Mouse (Mus musculus) ES-CJ7 (cell line): ENCODE data around the gene Fscn1.

Experiments
- DNase-seq: peaks from one replicate; pipeline ENCODE4 v3.0.0; 2011; ENCODE audit warnings: low read depth, low spot score

The Fscn1 gene

DNA sequence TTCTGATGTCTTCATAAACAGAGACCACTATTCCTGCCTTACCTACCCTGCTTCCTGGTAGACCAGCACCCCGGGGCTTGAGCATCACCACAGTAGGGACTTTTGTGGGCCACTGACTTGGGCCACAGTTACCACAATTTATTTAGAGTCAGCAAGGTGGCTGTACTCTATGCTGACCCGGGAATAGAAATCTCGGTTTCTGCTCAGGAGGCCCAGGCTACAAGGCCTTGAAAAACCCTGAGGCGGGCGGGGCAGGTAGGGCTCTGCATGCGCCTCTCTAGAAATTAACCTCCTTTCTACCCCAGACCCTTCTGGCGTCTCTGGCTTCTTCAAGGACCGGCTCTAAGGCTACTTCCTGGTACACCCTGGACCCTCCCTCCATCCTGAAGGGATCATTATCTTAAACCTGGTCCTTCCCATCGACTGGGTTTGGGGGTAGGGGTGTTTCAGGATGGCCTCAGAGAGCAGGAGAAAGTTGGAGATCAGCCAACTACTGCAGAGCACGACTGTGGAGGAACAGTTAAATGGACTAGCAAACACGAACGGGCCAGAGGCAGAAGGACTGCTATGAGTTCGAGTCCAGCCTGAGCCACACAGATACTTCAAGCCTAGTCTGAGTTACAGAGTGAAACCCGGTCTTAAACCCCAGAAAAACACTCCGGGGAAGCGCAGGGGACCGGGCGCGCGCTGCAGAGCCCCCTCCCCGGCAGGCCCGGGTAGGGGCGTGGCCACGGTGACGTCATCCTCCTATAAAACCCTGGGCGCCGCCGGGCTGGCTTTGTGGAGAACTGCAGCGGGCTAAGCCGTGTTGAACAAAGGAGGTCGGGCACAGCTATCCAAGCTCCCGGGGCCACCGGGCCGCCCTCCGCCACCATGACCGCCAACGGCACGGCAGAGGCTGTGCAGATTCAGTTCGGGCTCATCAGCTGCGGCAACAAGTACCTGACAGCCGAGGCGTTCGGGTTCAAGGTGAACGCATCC, at the start of gene Fscn1:
Gene Fscn1 (plus strand): TSS at position 768 of the 981 bp plus-strand sequence.
- peak; percentile 89 for DNase-seq

DNA sequence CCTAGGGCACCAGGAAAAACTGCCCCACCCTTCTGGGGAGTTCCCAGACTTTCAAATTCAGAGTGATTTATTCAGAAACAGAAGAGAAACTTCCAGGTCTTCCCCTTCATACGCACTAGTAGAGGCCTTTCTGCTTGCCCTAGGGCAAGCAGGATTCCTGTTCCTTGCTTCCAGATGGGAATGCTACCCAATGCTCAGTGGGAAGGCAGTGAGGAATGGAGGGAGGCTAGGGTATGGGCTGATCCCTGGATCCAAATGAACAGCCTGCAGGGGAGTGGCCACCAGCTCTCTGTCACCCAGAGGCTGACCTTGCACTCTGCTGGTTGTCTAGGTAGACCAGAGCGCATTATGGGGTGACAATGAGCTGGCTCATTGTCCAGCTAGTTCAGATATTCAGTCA, 48.5 kb upstream of the Fscn1 start:
- peak; percentile 76 for DNase-seq

DNA sequence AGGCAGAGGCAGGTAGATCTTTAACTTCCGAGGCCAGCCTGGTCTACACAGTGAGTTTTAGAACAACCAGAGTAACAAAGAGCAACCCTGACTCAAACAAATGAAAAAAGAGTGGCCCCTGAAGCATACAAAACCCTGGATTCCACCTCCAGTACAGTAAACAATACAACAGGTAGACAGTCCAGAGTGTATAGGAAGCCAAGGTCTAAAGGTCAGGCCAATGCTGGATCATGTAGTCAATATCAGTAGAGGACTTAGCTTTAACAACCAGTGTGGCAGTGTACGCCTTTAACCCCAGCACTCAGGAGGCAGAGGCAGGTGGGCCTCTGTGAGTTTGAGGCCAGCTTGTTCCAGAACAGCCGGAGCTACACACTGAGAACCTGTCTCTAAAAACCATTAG, 47.8 kb upstream of the Fscn1 start:
- DNase-seq, result no peak

DNA sequence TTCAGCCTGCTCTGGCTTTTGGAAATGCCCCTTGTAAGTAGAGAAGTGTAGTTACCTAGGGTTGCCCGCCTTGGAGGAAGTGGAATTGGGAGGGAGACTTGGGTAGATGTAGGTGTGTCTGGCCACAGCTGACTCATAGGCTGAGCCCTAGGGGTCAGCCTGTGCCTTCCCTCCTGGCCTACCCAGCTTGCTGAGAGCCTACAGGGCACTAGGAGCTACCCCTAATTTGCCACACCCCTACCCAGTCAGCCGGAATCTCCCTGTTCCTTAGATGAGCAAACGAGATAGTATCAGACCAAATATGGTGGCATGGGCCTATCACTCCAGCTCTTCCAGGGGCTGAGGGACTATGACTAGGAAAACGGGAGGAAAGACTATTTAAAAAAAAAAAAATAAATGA, 47.4 kb upstream of the Fscn1 start:
- DNase-seq, result no peak

DNA sequence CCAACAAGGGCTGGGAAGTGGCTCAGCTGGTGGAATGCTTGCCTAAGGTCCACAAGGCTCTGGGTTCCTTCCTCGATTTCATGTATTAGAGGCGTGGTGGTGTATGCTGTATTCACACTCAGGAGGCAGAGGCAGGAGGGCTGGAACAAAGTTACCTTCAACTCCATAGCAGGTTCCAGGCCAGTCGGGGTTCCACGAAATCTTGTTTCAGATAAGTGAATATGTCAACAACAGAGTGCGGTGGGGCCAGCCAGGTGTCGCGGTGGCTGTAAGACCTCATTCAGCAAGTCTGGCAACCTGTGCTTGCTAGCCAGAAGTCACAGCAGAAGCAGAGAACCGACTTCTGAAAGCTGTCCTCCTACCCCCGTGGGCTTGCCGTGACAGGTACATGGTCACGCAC, 44.9 kb upstream of the Fscn1 start:
- DNase-seq, result no peak

DNA sequence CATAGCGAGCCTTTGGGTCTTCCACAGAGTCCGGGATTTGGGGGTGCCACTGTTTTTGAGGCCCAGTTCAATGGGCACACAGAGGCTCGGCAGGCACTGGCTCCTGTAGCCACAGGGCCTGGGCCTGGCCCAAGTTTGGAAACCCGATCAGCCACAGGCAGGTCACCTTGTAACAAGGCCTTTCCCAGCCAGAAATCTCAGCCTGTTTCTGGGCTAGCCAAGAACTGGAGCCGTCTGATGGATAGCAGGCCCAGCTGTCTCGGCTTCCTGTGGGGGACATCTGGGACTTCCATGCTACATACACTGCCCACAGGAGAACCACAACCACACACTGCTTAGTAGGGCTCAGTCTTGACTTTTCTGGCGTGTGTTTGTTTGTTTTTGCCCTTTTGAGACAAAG, 43.5 kb upstream of the Fscn1 start:
- no peak for DNase-seq

DNA sequence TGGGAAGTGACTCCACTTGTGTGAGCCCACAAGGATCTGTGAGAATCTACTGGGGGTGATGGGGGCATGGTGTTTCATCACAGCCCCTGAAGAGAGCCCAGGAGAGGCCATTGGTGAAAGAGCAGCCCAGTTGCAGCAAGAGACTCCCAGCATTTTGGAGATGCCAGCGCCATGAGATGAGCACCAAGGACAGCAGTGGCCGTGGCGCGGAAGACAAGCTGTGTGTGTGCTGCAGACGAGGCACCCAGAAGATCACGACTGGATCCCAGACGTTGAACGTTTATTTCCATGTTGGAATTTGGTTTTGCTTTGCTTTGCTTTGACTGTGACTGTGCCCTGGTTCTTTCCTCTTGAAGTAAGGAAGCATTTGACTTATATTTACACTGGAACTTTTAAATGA, 42.7 kb upstream of the Fscn1 start:
- no peak for DNase-seq

DNA sequence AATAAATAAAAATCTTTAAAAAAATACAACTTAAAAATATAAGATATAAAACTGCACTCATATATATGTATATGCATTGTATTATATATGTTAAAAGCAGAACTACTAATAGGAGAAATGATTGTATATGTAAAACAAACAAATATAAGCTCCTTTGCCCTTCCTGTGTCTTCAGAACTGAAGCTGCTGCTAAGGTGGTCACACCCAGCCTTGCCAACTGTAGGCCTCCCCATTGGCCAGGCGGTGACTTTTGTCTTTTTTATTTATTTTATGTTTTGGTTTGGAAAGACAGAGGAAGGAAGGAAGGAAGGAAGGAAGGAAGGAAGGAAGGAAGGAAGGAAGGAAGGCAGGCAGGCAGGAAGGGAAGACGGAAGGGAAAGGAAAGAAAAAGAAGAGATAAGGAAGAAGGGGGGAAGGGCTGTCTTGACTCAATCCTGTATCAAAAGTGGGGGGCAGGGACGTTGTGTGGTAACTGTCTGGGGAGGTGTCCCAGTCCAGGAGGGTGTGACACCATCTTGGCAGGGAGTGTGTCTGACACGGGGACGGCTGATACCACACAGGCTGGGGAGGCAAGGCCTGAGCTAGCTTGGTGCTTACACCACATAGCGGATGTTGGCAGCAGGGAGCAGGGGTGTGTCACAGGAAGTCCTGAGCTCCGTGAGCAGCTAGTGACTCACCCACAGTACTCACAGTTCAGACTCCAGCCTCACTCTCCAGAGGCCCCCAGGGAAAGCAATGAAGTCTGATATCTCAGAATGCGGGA, 39.7 kb upstream of the Fscn1 start:
- DNase-seq, result peak; percentile 90

DNA sequence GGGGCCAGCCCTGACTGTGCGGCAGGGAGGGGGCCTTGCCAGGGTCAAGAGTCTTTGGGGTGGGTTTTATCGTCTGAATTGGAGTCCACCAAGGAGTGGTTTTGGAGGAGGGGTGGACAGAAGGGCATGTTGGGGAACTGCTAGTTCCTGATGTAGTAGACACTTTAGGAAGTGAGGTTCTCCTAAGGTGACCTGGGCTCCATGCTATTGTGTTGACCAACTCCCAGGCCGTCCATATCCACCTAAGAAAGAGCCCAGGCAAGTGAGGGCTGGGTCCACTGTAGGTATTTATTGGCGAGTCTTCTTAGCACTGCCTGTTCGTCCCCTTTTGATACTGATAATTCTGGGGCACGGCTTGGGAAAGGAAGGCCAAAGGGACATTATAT, 39.1 kb upstream of the Fscn1 start:
- no peak for DNase-seq

DNA sequence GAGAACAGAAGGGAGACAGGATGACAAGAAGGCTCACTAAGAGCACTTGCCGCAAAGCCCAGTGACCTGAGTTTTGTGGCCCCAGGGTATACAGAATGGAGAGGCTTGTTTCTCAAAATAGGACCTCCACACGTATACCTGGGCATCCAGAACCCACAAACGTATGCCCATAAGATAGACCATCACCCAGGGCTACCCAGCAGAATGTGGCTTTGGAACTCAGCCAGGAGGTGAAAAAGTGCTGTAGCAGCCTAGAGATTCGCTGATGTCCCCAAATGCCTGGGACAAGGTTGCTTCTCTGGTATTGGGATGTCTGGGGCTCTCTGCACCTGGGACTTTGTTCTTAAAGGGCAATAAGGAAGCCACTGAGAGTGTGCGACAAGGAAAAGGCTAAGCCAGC, 37.9 kb upstream of the Fscn1 start:
- no peak for DNase-seq

DNA sequence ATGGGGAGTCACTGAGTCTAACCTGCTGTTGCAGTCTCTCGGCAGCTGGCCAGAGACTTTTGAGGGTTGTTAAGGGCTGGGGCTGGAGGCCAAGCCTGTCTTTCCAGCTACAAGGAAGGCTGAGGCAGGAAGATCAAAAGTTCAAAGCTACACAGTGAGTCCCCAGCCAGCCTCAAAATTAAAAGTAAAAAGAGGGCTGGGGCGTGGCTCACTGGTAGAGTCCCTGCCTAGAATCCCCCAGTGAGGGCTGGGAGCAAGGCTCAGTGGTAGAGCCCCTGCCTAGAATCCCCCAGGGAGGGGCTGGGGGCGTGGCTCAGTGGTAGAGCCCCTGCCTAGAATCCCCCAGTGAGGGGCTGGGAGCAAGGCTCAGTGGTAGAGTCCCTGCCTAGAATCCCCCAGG, 36.4 kb upstream of the Fscn1 start:
- DNase-seq, result peak; percentile 85

DNA sequence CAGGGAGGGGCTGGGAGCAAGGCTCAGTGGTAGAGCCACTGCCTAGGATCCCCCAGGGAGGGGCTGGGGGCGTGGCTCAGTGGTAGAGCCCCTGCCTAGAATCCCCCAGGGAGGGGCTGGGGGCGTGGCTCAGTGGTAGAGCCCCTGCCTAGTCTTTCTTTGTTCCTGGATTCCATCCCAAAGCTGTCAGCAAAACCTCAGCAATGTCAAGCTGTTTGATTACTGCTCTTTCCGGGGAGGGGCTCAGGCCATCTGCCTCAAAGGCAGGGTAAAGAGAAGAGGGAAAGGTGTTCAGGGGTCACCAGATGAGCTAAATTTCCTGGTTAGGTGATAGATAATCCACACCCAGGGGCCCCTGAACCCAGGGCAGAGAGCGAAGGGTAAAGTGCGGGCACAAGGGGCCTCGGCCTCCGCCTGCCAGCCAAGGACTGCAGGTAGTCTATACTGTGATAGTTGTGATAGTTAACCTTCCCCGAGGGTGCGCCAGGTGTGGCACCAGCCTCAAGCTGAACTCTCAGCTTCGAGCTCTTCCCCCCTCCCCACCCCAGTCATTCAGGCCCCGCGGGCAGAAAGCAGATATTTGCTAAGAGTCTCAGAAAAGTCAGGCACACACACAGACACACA, 35.7 kb upstream of the Fscn1 start:
- DNase-seq, result peak; percentile 94

DNA sequence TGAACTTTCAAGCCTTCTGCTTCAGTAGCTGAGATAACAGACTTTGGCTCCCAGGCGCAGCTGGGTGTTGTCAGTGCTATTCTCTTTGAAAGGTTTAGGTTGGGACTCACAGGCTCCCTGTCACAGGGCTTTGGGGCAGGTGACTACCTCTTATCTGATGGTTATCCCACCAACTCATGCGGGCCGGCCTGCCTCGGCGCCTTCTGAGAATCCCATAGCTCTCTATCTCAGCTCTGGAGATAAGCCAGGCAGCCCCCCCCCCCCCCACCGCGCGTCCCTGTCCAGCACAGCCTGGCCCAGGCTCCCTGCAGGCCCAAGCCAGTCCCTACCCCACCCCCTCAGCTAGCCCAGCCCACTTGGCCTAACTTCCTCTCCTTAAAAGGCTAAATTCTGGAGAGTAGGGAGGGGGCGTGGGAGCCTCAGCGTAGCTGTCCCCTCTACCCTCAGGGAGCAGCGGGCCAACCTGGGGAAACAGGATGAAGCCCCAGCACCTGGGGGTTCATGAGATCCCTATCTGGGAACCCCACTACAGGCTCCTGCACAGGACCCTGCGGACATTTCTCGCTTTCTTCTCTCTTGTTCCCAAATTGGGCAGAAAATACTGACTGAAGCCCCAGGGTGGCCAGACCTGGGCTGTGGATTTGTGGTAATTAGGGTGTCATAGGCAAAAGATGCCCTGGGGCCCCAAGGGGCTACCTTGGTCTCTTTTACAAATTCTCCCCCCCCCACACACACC, 33.8 kb upstream of the Fscn1 start:
- DNase-seq, result peak; percentile 66

DNA sequence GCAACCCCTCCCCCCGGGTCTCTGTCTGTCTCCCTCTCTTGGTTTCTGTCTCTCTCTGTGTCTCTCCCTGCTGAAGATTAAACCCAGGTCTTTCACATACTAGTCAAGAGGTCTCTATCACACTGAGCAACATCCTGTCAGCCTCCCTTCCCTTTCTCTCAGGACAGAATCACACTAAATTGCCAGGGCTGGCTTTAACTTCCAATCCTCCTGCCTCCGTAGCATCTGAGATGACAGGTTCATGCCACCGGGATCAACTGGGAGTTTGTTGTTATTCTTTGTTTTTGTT, 33.3 kb upstream of the Fscn1 start:
- DNase-seq, result no peak

DNA sequence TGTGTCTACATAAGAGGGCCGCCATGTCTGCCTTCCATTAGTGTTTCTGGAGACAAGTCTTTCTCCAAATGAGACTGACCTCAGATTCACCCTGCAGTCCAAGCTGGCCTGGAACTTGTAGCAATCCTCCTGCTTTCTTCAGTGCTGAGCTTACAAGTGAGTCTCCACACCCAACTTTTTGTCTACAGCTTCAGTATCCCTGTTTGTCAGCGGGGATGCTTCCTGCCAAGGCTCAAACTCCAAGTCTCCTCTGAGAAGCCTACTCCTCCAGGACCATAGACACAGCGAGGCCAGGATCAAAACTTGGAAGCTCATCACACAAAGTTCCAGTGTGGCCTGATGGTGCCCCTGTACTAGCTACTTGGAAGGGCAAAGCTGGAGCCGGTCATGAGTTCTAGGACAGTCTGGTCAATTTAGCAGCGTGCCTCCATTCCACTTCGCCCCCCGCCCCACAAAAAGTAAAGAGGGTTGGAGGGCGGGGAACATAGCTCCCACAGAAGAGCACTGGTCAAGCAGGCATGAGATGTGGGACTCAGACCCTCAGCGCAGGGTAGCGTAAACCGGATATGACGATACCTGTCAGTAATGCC, 32.7 kb upstream of the Fscn1 start:
- DNase-seq, result peak; percentile 44

DNA sequence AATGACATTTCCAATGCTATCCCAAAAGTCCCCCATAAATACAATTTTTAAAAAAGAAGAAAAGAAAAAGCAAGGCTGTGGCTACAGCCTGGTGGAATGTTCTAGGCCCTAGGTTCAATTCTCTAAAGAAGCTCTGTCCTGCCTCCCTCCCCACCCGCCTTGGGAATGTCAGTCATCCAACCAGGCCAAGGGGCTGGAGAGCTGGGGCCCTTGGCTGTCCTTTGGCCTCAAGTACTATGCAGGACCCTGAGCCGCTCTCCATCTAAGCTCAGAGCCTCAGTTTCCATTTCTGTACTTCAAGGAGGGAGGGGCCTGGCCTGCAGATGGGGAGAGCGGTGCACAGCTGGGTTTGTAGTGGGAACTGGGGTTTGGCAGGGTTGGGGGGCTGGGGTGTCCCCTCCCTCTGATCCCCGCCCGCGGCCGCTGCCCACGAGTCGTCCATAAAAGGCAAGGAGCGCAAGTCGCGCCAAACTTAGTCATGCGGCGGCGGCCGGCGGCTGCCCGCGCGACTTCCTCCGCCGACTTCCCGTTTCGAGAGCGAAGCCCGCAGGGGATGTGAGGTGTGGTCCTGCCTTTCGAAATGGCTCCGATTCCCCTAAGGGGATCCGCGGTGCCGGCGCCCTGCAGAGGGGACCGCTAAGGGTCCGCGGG, 31.3 kb upstream of the Fscn1 start:
- peak; percentile 67 for DNase-seq

DNA sequence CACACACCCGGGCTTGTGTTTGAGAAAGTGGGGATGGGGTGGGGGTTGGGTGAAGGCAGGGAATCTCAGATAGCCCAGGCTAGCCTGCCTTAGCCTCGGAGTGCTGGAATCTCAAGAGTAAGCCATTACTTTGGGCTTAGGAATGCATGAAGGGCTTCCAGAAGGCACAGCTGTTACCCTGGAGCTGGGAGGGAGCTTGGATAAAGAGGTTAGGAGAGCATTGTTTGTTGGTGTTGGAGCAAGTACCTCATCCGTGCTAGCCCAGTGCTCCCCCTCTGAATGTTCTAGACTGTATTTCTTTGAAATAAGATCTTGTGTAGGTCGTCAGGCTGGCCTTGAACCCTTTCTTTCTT, 30.8 kb upstream of the Fscn1 start:
- peak; percentile 54 for DNase-seq

DNA sequence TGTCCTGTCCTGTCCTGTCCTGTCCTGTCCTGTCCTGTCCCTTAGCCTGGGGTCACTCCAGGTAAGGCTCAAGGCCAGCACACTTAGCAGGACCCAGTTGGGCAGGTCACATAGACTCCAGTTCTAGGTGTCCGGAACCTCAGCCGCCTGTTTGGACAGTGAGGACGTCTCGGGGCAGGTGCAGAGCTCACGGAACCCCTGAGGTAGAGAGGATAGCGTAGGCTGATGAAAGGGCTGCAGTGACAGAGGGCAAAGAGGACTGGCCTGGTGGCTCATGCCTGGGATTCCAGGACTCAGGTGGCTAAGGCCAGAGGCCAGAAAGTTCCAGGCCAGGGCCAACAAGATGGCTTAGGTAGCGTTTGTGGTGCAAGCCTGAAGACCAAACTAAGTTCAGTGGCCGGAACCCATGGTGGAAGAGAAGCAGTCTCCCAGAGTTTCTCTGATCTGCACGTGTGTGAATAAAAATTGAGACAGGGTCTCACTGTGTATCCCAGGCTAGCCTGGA, 28.9 kb upstream of the Fscn1 start:
- no peak for DNase-seq

DNA sequence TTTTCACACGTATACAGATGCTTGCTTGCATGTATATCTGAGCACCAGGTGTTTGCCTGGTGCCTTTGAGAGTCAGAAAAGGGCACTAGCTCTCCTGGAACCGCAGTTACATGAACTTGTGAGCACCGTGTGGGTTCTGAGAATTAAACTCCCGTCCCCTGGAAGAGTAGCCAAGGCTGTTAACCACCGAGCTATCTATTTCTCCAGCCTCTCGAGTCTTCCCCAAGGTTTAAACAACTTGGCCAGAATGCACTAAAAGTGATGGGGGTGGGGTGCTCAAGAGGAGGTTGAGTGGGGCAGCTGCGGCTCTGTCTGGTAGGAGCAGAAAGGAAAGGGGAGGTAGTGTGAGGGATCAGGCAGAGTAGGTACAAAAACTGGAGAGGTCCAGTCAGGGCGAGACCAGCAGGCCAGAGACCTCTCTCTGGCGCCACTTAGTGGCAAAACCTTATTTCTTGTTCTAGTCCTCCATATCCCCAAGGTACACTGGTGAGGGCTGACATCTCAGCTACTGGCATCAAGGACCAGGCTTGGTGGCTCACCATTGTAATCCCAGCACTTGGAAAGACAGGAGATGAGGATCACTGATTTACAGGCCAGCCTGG, 28.0 kb upstream of the Fscn1 start:
- peak; percentile 79 for DNase-seq

DNA sequence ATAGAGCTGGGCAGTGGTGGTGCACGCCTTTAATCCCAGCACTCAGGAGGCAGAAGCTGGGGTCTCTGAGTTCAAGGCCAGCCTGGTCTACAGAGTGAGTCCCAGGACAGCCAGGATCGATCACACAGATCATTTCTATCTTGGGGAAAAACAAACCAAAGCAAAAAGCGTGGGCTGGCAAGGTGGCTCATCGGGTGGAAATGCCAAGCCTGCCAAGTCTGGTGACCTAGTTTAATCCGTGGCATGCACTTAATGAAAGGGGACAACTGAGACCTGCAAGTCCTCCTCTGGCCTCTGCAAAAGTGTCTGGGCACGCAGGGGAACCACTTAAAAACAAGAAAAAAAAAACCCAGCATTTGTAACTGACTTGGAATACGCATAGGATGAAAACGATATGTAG, 27.4 kb upstream of the Fscn1 start:
- no peak for DNase-seq
